Mouse (Mus musculus): ENCODE measurements at regions not wholly inside any gene's neighbourhood (a gene's known extent, or its start where the extent isn't known, plus 50 kb on each side); places are given as distances from the start of the nearest gene placed in this dataset.
A peak's percentile ranks its signal among the peaks of the same experiment; 100 is the strongest.

DNA sequence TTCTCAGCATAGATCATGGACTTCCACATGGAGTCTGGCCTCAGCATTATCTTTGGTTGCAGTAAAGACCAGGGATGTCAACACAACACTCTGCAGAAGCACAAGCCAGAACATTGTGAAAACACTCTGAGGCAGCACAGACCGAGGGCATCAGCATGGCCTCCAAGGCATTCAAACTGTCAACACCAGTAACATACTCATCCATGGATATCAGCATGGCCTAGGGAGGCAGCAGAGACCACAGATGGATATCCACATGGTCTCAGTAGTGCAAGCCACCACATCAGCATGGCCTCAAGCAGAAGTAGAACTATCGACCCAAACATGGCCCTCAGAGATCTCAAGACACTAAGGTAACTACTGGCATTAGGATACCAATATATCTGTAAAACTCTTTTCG, 935.8 kb downstream of the Slitrk1 start:
- DNase-seq (ENCODE audit: low read depth) = no peak

DNA sequence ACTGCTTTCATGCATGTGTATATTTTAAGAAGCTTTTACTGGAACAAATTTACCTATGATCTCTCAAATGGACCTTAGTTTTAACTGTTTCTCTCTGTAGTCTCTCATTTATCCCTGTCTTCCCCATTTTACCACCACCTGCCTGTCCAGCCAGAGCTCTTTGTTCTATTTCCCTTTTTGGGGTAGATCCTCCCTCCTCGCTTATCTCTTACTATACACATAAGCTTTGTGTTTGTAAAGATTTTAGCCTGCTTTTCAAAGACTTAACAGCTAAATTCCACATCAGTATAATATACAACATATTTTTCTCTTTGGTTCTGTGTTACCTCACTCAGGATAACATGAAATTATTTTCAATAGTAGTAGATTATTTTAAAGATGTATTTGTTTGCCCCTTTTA, 961.9 kb downstream of the Slitrk1 start:
- no peak for DNase-seq (ENCODE audit: low read depth)

DNA sequence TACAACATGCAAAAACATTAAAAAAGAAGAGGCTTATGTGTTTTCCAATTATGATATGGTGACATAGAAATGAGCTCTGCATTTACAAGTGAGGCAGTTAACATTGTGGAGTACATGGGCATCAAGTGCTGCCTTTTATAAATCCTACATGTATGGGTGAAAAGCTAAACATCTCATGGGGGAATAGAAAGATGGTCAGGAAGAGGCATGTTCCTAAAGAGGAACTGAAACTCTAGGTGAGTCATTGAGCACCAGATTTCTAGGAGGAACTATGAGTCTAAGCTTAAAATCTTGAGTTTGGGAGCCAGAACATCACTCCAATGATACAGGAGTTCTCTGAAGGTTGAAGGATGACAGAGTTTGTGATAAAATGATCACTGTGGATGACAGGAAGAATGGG, 1010.2 kb downstream of the Slitrk1 start:
- DNase-seq (ENCODE audit: low read depth) = no peak

DNA sequence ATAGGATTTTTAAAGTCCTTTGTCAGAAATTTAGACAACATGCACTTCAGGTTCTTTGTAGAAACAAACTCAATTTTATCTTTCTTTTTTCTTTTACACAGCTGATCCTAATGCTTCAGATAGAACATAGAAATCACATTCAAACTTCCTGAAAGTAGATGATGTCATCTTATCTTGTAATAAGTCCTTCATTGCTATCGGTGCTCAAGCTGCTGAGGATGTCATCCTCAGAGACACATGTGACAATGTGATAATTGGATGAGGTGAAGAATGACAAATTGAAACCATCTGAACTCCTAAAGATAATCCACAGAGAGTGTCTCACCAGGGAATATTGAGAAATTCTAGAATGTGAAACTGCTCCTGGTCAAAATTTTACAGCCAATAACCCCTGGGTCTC, 1012.1 kb downstream of the Slitrk1 start:
- no peak for DNase-seq (ENCODE audit: low read depth)

DNA sequence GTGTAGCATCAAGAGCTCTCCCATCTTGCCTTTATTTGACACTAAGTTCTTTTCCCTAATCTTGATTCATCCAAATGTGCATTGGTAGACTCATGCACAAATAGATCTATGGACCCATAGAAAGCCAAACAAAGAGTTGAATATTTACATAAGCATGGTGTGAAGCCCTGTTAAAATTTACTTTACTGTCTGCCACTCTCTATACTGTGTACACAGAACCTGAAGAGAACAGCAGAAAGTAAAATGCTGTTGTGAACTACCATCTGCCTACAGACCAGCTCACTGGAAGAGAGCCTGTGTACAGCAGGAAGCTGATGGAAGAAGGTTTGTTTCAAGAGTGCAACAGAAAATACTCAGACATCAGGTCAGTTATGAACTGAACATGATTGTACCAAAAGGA, 1053.1 kb downstream of the Slitrk1 start:
- no peak for DNase-seq (ENCODE audit: low read depth)

DNA sequence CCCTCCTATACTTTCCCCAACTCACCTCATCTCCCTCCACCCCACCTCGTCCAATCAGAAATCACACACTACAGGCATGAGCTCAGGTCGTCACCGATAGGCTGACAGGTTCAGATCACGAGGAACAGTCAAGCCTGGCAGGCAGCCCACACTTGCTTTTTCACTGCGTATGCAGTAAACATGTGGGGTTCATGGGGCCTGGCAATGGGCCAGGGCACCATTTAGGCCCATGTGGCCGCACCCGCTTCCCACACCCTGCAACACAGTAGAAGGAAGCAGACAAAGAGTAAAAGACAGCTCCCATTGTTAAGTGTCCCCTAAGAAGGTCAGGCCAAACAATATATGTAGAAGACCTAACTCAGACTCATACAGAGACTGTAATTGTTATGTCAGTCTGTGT, 1064.3 kb downstream of the Slitrk1 start:
- DNase-seq (ENCODE audit: low read depth) = peak; percentile 1

DNA sequence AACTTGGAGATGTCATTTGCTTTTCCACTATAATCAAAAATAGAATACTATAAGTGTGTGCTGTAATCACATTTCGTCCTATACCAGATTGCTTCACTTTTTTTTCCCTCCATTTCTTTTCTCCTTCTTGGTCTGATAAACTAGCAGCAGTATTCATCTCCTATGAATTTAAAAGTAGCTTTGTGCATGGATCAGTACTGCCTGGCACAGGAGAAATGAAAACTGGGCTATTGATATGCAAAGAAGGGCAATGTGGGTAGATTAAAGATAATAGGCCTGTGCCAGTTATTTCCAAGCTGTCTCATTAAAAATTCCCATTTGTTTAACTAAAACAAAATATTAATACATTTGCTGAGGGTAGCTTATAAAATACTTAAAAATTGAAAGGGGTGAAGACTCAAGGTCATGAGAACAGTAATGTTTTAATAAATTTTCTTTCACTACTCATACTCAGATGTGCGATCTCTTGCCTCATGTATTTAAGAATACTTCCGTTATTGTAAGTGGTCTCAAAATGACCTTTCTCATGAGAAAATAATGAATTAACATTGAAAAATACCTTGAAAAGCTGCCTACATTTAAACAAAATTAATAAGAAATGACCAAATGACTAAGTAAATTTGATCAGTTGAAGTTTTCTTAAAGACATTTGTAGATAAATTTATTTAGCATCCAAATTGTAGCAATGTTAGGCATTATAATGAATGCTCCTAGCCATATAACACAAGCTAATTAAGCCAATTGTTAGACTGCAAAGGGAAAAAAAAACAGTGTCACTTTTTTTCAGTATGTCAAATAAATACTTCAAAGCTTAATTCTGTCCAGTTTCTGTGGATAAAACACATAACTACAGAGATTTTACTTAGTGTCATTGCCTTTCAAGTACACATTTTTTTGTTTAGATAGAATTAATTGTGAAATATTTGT, 1068.4 kb downstream of the Slitrk1 start:
- DNase-seq (ENCODE audit: low read depth) = no peak

DNA sequence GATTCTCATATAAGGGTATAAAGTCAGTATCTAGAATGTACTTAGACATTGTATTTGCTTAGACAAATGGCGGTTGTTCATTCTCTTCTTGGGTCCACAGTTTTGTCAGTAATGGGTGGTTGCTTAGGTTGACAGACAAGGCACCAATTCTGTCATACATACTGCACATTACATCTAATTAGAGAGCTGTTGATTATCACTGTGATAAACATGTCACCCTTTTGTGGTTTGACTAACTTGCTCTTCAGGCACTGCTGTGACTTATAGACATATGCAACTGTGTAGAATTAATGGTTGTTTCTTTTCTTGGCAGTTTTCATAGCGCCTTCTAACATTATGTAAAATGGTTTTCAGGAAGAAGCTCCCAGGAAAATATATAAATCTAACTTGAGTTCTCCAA, 1069.4 kb downstream of the Slitrk1 start:
- DNase-seq (ENCODE audit: low read depth) = no peak

DNA sequence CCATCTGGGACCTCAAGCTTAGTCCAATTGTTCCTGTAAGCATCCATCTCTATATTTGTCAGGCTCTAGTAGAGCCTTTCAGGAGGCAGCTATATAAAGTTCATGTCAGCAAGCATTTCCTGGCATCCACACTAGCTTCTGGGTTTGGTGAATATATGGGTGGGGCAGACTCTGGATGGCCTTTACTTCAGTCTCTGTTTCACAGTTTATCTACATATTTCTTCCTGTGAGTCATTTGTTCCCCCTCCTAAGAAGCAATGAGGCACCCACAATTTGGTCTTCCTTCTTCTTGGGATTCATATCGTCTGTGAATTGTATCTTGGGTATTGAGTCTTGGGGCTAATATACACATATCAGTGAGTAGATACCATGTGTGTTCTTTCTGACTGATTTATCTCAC, 1081.0 kb downstream of the Slitrk1 start:
- DNase-seq (ENCODE audit: low read depth) = no peak

DNA sequence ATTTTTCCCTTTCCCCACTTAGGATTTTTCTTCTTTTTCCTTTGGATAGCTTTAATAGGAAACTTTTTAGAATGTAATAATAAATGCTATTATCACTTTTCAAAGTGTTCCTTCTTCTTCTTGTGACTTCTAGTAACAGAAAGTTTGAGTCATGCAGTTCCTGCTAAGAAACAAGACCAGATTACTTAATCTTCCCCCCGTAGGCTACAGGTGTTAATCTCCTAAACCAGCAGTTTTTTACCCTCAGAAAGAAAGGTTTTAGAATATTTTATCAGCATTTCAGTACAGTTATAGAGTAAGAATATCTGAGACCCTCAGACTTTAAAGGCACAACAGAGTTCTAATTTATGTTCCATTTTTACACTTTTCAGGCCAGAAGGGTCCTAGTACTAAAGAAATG, 1128.7 kb downstream of the Slitrk1 start:
- DNase-seq (ENCODE audit: low read depth) = no peak

All from NIH3T3 (cell line).